Mouse (Mus musculus) left cerebral cortex, postnatal 10 days (tissue): ENCODE results near the gene Ddx54. TPM values are rescaled to one million over a fixed set of nuclear protein-coding genes. Genes with fewer than 3 reads are reported as not detected.

Experiments
- DNase-seq, 2 experiments: peaks; one replicate each; pipeline ENCODE4 v3.0.0; 2021 to 2022; ENCODE audit warnings: low spot score in 2 of 2, mixed read lengths in 1 of 2; ENCODE audit errors: extremely low spot score in 1 of 2
- intact Hi-C: fragments of 180-260 bp; cut with DNase I; formaldehyde crosslinking; loops from one replicate; pipeline ENCODE4 v1.15.1; 2025
- total RNA-seq, 2 experiments: library from RNA; stranded (reverse); gene quantifications; 2 replicates each; pipeline ENCODE4 v1.2.3; 2021

The Ddx54 gene
- total RNA-seq, 2 experiments from 2014 or later = 47.5 to 48.8 TPM

DNA sequence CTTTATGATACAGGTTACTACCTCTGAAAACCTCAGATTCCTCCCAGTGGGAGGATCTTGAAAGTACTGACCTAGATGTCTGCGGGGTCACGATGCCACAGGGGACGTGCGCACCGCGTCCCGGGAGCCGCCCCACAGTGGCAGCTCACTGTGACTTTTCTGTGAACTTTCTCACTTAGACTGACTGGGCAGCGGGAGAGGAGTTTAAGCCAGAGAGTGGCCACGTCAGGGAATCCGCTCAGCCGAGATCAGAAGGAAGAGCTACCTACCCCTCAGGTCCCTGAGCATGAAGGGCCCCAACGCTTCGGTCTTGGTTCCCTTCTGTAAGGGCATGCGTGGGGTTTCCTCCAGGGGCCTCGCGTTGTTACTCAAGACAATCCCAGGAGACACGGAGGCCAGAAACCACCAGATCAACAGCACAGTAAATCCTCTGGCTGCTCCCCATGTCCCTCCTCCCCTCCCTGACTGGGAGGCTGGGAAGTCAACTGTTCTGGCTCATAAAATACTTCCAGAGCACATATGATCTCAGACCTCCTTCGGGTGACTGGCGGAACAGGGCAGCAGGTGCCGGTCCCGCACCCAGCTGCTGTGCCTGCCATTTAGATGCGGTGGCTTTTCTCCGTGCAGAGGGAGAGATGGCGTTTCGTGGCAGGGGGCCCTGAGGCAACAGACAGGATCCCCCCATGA lies 33.2 kb upstream of the Ddx54 start:
- intact Hi-C loops = no loop called here
- peak in 1 of 2 experiments; percentile 65 for DNase-seq

DNA sequence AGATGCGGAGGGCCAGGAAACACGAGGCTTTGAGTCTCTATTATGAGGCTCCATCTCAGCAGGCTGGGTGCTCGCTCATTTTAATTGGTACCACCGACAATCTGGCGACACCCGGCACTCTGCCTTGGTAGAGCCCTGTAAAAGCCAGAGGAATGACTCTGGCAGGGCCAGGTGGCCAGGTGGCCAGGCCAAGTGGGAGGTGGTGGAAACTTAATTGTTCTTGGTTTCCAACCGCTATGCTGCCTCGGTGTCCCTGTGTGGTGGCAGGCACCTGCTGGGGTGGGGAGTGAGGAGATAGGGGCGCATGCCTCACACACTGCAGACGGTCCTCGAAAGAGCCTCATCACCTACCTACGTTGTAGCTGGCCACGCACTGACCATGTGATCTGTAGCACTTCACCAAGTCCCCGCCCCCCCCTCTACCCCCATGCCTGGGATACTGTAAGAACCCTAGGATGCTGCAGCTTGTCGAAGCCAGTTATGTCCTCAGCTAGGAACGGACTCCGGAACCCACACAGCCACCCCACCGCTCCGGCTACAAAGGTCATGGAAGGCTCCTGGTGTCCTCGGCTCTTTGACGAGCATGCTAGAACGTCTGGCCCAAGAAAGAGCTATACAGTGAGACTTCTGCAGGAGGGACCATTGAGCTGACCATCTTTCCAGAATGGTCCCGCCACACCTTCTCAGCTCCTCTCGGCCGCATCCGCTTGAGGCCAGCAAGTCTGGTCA lies 32.5 kb upstream of the Ddx54 start:
- intact Hi-C loops = no loop called here
- no peak for DNase-seq

DNA sequence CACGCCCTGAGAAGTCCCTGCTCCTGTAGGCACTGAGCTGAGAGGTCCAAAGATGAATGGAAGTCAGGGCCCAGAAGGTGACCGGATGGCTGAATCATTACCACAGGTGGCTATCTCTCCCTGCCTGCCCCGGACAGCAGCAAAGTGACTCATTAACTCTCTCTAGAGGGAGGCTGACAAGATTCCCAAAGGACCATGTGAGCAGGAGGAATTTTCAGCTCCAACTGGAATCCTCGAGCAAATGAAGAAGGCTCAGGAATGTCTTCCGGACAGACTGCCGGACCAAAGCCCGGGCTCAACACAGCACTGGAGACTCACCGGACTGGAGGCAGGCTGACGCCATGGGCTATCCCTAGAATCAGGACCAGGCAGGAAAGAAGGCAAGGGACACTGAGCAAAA lies 30.5 kb upstream of the Ddx54 start:
- intact Hi-C loops = no loop called here
- DNase-seq = no peak

DNA sequence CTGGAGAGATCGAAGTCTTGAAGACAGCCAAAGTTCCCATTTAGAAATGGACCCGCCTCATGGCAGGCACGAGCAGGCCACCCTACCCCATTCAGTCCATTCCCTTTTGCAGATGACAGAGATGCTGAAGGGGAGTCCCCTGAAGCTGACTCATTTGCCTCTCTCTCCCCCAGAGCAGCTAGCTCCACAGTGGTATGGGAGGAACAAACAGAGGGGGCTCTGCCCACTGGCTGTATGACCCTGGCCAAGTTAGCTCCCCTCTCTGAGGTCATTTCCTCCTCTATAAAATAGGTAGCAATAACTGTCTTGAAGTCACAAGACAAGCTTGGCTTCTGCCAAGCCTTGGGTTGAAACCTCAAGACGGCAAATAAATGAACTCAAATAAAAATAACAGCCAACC lies 29.0 kb upstream of the Ddx54 start:
- intact Hi-C loops = no loop called here
- no peak for DNase-seq

DNA sequence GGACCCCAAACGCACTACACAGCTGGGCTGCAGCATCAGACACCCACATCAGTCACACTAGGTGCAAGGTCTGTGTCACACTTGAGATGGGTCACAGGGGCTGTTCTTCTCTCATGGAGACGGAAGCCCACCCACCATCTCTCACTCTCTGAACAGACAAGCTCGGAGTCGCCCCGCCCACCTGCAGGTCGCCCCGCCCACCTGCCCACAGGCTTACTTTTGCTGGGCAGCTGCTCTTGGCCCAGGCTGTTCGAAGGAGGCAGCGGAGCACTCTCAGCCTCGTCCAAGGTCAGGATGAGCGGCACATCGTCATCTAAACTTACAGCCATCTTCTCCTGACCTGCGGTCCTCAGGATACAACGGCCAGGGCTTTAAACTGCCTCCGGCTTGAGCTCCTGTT lies 27.6 kb upstream of the Ddx54 start:
- DNase-seq = no peak

DNA sequence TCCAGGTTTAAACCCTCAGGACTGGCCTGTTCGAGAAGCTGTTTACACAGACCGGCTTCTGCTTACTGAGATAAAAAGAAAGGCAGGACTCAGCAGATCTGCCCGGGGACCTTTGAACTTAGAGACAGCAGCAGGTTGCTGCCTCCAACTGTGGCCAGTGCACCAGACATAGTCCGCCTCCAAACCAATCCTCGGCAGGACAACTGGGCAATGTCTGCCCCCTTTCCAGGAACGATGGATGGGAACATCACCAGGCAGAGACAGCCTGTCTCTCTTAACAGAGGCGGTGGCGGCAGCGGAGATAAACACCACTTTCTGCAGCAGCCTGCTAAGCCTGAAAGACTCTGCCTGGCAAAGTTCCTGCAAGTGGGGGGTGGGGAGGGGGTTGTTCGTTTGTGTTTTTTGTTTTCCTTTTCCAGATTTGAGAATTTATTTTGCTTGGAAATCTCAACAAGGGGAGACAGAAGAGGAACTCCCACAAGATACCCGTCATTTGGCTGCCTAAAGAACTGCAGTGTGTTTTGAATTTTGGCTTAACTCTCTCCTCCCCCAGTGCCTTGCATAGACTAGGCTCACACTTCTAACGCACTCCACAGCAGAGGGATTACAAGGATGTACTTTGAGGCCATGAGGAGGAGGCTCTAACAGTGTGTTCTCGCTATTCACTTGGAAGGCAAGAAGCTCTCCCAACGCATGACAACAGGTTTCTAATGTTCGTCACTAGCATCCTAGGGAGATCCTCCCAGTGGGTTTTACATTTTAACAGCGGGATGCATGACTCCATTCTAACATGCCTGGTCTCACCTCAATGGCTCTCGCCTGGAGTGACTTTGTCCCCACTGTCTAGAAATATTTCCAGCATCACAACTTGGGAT lies 25.6 kb upstream of the Ddx54 start:
- intact Hi-C loops = no loop called here
- DNase-seq = peak in 1 of 2 experiments; percentile 64

More for the DNA sequence above, 27.6 kb upstream of the Ddx54 start:
- intact Hi-C loops = no loop called here

DNA sequence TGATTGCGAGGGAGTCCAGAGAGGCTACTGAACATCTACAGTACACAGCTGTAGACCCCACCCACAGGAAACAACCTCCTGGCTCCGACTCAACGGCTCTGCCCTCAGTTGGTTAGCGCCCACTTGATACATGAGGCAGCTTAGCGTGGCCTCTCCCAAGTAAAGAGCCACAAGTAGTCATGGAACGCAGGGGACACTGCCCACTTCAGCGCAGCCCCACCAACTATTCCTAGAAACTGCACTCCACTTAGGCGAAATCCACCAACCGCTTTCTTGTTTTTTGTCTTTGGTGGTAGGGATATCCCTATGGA lies 25.0 kb upstream of the Ddx54 start:
- DNase-seq = peak in 1 of 2 experiments; percentile 69
- intact Hi-C loops = no loop called here

DNA sequence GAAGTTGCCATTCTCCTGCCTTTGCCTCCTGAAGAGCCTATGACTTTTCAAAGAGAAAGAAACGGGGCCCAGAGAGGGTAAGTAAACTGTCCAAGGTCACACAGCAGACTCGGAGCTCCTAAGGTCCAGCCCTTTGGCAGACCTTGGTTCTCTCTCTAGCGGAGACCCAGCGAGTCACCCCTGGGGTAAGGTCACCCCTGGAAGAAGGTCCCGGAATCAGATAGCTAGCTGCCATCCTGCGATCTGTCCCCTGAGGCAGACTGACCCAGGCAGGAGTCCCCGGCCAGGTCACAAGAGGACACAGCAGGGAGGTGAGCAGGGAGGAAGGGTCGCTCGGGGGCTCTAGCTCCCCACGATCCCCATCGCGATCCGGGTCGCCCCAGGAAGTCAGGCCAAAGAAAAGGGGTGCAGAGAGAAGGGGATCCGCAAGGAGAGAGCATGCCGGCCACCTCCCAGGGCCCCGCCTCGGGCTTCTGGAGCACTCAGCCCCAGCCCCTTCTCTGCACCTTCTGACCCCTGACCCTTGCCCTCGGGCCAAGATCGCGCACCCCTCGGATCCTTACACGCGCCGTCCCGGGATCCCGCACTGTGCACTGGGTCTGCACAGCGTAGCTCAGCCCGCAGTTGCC lies 24.5 kb upstream of the Ddx54 start:
- intact Hi-C loops = no loop called here
- no peak for DNase-seq

DNA sequence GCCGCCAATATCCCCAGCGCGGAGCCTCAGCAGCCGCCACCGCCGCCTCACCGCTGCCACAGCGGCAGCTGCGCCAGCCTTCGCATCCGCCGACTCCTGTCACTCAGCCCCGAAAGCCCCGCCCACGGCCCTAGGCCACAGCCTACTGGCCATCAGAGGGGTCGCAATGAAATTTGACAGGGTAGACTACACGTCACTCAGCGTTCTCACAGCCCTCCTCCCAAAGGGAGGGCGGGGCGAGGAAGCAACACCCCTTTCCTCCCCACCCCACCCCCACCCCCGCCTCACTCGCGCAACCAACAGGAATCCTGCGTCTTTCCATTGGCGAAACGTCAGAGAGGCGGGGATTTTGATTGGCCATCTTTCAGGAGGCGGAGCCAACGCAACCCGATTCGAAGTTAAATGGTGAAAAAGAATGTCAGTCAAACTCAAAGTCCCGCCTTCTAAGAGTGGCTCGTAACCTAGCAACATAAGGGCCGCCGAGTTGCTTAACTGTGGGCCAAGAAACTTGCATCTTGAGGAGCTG lies 23.9 kb upstream of the Ddx54 start, which contains the start of the genes Tpcn1 and Iqcd:
TSS of gene Tpcn1 (minus strand) at position 105 of the 526 bp plus-strand sequence.
TSS of gene Iqcd (plus strand) at position 448 of the 526 bp plus-strand sequence.
- intact Hi-C loops = no loop called here
- peak; percentile 99 to 100 for DNase-seq

DNA sequence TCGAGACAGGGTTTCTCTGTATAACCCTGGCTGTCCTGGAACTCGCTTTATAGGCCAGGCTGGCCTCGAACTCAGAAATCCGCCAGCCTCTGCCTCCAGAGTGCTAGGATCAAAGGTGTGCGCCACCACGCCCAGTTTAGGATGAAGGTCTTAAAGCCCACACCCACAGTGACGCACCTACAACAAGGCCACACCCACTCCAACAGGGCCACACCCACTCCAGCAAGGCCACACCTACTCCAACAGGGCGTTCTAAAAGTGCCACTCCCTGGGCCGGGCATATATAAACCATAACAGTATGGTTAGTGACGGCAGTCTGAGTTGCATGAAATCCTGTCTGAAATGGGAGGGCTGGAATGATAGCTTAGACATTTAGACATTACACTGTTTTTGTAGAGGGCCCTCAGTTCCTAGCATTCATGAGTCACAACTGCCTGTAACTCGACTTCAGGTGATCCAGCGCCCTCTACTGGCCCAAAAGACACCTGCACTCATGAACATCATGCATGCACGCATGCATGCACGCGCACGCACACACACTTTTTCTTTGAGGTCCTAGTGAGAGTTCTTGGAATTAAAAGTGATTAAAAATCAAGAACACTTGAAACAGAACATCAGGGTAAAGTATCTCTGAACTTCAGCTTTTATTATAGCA lies 22.1 kb upstream of the Ddx54 start:
- no peak for DNase-seq
- intact Hi-C loops = no loop called here

DNA sequence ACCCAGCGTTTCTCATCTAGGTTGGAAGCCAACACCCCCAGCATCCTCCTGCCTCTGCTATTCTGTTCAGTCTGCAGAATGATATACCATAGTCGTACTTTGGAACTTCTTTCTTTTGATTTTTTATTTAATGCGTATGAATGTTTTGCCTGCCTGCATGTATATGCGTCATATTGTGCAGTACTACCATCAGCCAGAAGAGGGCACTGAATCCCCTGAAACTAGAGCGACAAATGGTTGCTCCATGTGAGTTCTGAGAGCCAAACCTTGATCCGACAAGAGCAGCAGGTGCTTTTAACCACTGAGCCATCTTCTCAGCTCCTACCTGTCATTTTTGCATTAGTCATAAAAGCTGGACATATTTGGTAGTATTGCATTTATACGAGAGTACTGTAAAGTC lies 20.4 kb upstream of the Ddx54 start:
- intact Hi-C loops = no loop called here
- no peak for DNase-seq

DNA sequence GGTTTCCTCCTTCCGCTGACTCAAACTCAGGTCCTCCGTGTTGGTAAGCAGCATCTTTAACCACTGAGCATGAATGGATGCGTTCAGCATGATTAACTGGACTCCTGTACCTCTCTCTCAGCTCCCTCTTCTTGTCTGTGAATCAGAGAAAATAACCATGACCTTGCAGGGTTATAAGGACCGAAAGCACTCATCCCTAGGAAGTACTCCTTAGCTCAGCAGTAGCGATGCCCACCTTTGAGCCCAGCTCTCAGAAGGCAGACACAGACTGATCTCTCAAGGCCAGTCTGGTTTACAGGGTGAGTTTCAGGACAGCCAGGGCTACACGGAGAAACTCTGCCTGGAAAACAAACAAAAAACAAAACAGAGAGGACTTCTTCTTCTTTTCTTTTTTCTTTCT lies 18.1 kb upstream of the Ddx54 start:
- DNase-seq = no peak
- intact Hi-C loops = no loop called here

DNA sequence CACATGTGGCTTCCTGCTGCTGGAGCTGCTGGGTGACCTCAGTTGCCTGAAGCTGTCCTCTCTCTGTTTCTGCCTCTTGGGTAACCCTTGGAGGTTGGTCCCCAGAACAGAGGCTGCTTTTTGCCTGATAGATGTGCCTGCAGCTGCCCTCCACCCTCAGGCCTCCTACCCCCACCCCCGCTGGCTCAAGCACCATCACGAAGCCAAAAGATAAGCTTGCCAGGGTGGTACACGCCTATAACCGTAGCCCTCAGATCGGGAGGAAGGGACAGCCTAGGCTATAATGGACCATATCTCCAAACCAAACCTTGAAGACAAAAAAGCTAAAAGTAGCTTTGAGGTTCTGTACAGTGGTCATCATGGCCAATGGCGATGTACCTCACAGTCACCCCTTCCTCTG lies 12.9 kb upstream of the Ddx54 start:
- intact Hi-C loops = loop anchor here (5.0 kb wide), 1 partner anchor 457 kb away; no protein-coding TSS in a partner anchor
- no peak for DNase-seq

DNA sequence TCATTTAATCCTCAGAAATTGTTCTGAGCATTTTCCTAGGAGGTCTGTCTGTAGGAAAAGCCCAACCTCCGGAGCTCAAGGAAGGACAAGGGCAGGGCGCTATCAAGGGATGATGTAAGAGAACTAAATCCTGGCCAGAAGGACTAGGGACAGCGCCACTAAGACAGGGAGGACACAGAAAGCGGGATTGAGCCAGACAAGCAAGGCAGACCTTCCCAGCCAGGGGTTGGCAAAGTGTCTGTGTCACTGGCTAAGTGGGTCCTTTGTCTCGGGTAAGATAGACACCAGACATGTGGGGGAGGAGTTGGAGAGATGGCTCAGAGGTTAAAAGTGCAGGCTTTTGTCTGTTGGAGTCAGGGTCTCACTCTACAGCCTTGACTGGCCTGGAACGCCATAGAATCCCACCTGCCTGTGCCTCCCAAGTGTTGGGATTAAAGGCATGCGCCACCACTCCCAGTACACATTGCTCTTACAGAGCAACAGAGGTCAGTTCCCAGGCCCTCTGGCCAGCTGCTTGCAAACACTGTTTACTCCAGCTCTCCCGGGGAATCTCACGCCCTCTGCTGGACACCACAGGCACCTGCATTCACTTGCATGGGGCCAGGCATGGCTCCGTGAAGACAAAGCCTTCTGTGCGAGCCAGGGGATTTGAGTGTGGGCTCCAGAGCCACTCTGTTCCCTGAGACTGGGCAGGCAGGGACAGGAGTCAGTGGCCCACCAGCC lies 11.4 kb upstream of the Ddx54 start:
- DNase-seq = no peak
- intact Hi-C loops = loop anchor here (5.0 kb wide), 1 partner anchor 459 kb away; no protein-coding TSS in a partner anchor

DNA sequence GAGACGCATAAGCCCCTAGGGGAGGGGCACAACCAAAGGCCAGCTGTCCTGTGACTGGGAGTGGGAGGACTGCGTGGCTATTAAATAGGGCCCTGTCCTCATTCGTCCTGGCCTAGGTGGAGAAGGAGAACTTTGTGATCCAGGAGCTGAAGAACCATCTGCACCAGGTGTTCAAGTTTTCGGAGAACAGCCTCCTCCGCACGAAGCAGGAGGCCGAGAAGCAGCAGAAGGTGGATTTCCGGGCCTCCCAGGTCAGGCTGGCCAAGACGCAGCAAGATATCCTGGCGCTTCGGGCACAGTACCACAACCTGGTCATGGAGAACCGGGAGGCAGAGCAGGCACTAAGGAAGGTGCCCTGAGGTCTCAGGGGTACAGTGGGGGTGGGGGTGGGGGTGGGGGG lies 10.3 kb upstream of the Ddx54 start:
- no peak for DNase-seq
- intact Hi-C loops = loop anchor here (5.0 kb wide), 1 partner anchor 460 kb away; no protein-coding TSS in a partner anchor

DNA sequence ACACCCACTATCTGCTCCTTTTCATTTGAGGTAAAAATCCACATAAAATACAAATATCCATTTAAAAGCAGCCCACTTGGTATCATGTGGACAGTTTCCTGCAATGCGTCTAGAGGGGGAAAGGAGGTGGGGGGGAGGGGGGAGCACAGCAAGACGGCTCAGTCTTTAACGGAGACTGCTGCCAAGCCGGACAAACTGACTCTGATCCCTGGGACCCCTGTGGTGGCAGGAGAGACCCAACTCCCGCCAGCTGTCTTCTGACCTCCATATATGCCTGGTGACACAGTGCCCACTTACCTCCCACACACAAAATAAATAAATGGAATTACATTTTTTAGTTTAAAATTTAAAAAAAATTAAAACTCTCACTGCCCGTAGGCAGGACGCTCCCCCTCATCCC lies 9.0 kb upstream of the Ddx54 start:
- intact Hi-C loops = loop anchor here (5.0 kb wide), 1 partner anchor 461 kb away; no protein-coding TSS in a partner anchor
- DNase-seq = no peak

DNA sequence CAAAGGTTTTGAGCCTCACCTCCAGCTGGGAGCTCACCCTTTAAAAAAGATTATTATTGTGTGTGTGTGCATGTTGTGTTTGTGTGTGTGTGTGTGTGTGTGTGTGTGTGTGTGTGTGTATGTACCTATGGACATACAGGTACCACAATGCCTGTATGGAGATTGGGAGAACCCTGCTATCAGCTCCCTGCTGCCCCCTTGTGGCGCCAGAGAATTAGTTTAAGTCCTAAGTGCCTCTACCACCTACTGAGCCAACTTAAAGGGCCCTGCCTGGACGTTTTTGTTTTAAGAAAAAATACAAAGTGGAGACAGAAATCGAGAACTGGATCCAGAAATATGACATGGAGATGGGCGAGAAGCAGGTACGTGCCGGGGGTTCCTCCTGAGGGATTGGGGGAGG lies 7.7 kb upstream of the Ddx54 start:
- DNase-seq = peak in 1 of 2 experiments; percentile 88
- intact Hi-C loops = loop anchor here (2.0 to 5.0 kb wide), 2 partner anchors 100 to 463 kb away; no protein-coding TSS in a partner anchor
